Mouse (Mus musculus) ES-Bruce4 (cell line): ENCODE measurements around the gene Ifna12. TPM values are rescaled to one million over a fixed set of nuclear protein-coding genes. Genes with fewer than 3 reads are reported as not detected.
"Not testable (repeated sequence)": the region's sequence is repeated elsewhere in the genome, so short reads cannot be mapped to it uniquely, and the experiment has no call there.

Experiments used
- H3K27ac ChIP-seq: 2 replicates; pipeline ENCODE4 v1.5.1; 2012; ENCODE audit warnings: low read length, inconsistent platforms; ENCODE audit not compliant: insufficient read depth
- H3K27me3 ChIP-seq: 2 replicates; pipeline ENCODE4 v1.6.1; 2012; ENCODE audit warnings: mild to moderate bottlenecking, low read length, inconsistent platforms; ENCODE audit not compliant: control insufficient read depth, poor library complexity, insufficient read depth, severe bottlenecking
- H3K36me3 ChIP-seq: 2 replicates; pipeline ENCODE4 v1.6.1; 2012; ENCODE audit warnings: inconsistent platforms, mild to moderate bottlenecking, low read length, moderate library complexity; ENCODE audit not compliant: control insufficient read depth, poor library complexity, insufficient read depth, severe bottlenecking
- H3K4me1 ChIP-seq: one replicate; pipeline ENCODE4 v1.8.1; 2011; ENCODE audit warnings: low read length; ENCODE audit not compliant: control insufficient read depth, insufficient read depth
- H3K4me3 ChIP-seq: 2 replicates; pipeline ENCODE4 v1.5.1; 2011; ENCODE audit warnings: low read depth, mild to moderate bottlenecking, low read length
- H3K9ac ChIP-seq: 2 replicates; pipeline ENCODE4 v1.6.1; 2012; ENCODE audit warnings: low read depth, mild to moderate bottlenecking, inconsistent platforms; ENCODE audit not compliant: poor library complexity, severe bottlenecking
- H3K9me3 ChIP-seq: replicated peaks from 2 replicates; pipeline ENCODE4 v1.6.1; 2012; ENCODE audit warnings: mild to moderate bottlenecking, low read length, inconsistent platforms; ENCODE audit not compliant: control insufficient read depth, poor library complexity, insufficient read depth, severe bottlenecking
- CTCF ChIP-seq: IDR thresholded peaks from one replicate; pipeline ENCODE4 v1.8.1; 2011; ENCODE audit warnings: low read depth, low read length
- EP300 ChIP-seq: IDR thresholded peaks from 2 replicates; pipeline ENCODE4 v1.6.1; 2011; ENCODE audit warnings: low read depth, low read length; ENCODE audit not compliant: insufficient read depth
- POLR2A ChIP-seq: IDR thresholded peaks from one replicate; pipeline ENCODE4 v1.8.1; 2011; ENCODE audit warnings: low read length; ENCODE audit not compliant: insufficient read depth
- polyA plus RNA-seq: library from polyadenylated mRNA; stranded (reverse); fragments of >200 nt; gene quantifications from 2 replicates; pipeline ENCODE4 v1.2.4, GENCODE M21; 2011; ENCODE audit warnings: low read depth; ENCODE audit not compliant: missing spikeins, insufficient read depth, insufficient read length

Gene Ifna12
- polyA plus RNA-seq, 1 experiment = not detected

DNA sequence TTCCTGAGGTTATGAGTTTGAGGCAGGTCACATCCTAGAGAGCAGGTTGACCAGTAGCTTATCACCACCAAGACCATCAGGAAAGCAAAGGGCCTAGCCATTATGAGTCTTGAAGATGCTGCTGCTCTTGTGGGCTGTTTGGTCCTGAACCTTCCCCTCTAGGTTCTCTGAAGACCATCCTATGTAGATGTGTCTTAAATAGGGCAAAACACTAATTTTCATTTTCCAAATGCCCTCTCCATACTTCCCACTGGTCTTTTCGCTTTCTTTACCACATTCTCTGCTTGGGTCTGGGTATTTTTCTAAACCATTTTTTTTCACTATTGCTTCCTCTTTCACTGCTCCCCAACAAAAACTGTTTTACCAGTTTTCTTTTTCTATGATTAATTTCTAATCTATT is 10.9 kb downstream of the Ifna12 start, which contains the start of gene Ifna9:
Gene Ifna9 (minus strand): TSS at position 101 of the 400 bp plus-strand sequence.
- H3K27ac ChIP-seq = no peak within 1 kb of the TSS
- no peak within 1 kb of the TSS for H3K4me3 ChIP-seq
- H3K9me3 ChIP-seq = no peaks in the 10 kb centered on the region

DNA sequence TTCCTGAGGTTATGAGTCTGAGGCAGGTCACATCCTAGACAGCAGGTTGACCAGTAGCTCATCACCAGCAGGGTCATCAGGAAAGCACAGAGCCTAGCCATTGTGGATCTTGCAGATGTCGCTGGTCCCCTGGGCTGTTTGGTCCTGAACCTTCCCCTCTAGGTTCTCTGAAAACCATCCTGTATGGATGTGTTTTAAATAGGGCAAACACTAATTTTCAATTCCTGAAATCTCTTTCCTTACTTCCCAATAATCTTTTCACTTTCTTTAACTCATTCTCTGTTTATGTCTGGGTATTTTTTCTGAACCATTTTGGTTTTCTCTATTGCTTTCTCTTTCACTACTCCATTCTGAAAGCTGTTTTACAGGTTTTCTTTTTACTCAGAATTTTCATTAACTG is 31.5 kb downstream of the Ifna12 start, which contains the start of gene Ifna14:
Gene Ifna14 (minus strand): TSS at position 101 of the 400 bp plus-strand sequence.
- Histone ChIP-seq H3K4me1 (no peaks in the 10 kb centered on the region), H3K9me3 (no peaks in the 10 kb centered on the region), H3K36me3 (no peaks in the 10 kb centered on the region), H3K27me3 (no peaks in the 10 kb centered on the region), H3K4me3 (no peak within 1 kb of the TSS), H3K9ac (no peak within 1 kb of the TSS), H3K27ac (no peak within 1 kb of the TSS)
- no peak for TF ChIP-seq EP300
- TF ChIP-seq CTCF = no peak
- TF ChIP-seq POLR2A = no peak

More for the DNA sequence above, 10.9 kb downstream of the Ifna12 start, which contains the start of gene Ifna9:
- H3K9ac ChIP-seq = no peak within 1 kb of the TSS
- H3K36me3 ChIP-seq = no peaks in the 10 kb centered on the region
- H3K27me3 ChIP-seq = no peaks in the 10 kb centered on the region
- no peaks in the 10 kb centered on the region for H3K4me1 ChIP-seq
- TF ChIP-seq EP300 (no peak), CTCF (no peak), POLR2A (no peak)

DNA sequence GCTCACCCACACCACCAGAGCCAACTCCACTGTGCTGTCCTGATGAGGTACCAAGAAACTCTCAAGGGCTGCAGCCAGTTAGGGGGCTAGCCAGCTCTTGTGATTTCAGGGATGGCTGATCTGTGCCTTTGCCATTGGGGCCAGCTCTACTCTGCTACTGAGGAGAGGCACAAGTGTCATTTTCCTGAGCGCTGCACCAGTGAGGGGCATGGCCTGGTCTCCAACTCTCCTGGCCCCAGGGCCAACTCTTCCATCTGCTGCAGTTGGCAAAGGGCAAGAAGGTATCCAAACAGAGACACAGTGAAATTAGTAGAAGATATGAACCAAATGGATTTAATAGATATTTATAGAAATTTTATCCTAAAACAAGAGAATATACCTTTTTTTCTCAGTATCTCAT is 41.4 kb downstream of the Ifna12 start:
- H3K27me3 ChIP-seq = no peaks in the 10 kb centered on the region
- TF ChIP-seq POLR2A = no peak
- TF ChIP-seq EP300 = no peak
- TF ChIP-seq CTCF = no peak
- H3K36me3 ChIP-seq = no peaks in the 10 kb centered on the region

DNA sequence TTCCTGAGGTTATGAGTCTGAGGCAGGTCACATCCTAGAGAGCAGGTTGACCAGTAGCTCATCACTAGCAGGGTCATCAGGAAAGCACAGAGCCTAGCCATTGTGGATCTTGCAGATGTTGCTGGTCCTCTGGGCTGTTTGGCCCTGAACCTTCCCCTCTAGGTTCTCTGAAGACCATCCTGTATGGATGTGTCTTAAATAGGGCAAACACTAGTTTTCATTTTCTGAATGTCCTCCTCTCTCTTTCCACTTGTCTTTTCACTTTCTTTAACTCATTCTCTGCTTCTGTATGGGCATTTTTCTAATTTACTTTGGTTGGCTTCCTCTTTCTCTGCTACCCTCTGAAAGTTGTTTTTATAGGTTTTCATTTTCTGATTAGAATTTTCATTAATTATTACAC is 45.0 kb downstream of the Ifna12 start, which contains the start of gene Ifna15:
Gene Ifna15 (minus strand): TSS at position 101 of the 400 bp plus-strand sequence.
- not testable (repeated sequence) for H3K4me3 ChIP-seq, H3K36me3 ChIP-seq, H3K9ac ChIP-seq, H3K27me3 ChIP-seq, H3K9me3 ChIP-seq, H3K4me1 ChIP-seq, H3K27ac ChIP-seq

More for the DNA sequence above, 41.4 kb downstream of the Ifna12 start:
- Histone ChIP-seq H3K9ac (no peak overlapping the region), H3K4me3 (no peak overlapping the region), H3K27ac (no peak overlapping the region), H3K9me3 (no peaks in the 10 kb centered on the region; the same call in 1 of the 2 replicates), H3K4me1 (no peaks in the 10 kb centered on the region)

Other genes starting within 250 kb of the Ifna12 start
- 2.3 and 3.0 TPM in 2 replicates for gene Hacd4, start 164.4 kb downstream of the Ifna12 start, polyA plus RNA-seq
- not detected in 2 replicates for gene Ifnb1, start 80.6 kb downstream of the Ifna12 start, polyA plus RNA-seq
- not detected in 2 replicates for gene Ifna15, start 45.1 kb downstream of the Ifna12 start, polyA plus RNA-seq
- not detected in 2 replicates for gene Ifna14, start 31.6 kb downstream of the Ifna12 start, polyA plus RNA-seq
- not detected in 2 replicates for gene Ifna9, start 11.0 kb downstream of the Ifna12 start, polyA plus RNA-seq
- not detected in 2 replicates for gene C87499, start 31.0 kb upstream of the Ifna12 start, polyA plus RNA-seq
- not detected in 2 replicates for gene Ifna13, start 41.1 kb upstream of the Ifna12 start, polyA plus RNA-seq
- not detected in 2 replicates for gene Ifna16, start 73.5 kb upstream of the Ifna12 start, polyA plus RNA-seq
- not detected in 2 replicates for gene Ifna2, start 80.5 kb upstream of the Ifna12 start, polyA plus RNA-seq
- gene Ifnab, start 88.0 kb upstream of the Ifna12 start, polyA plus RNA-seq = not detected in 2 replicates
- not detected in 2 replicates for gene Gm26566, start 118.4 kb upstream of the Ifna12 start, polyA plus RNA-seq
- 79.5 and 83.1 TPM in 2 replicates for gene Klhl9, start 119.1 kb upstream of the Ifna12 start, polyA plus RNA-seq
- gene Gm13271, start 151.5 kb upstream of the Ifna12 start, polyA plus RNA-seq = not detected in 2 replicates
- gene Gm13283, start 156.7 kb upstream of the Ifna12 start, polyA plus RNA-seq = not detected in 2 replicates
- gene Gm13290, start 170.5 kb upstream of the Ifna12 start, polyA plus RNA-seq = not detected in 2 replicates
- gene Gm13289, start 173.5 kb upstream of the Ifna12 start, polyA plus RNA-seq = not detected in 2 replicates
- gene Gm13272, start 176.5 kb upstream of the Ifna12 start, polyA plus RNA-seq = not detected in 2 replicates
- gene Ifnz, start 178.8 kb upstream of the Ifna12 start, polyA plus RNA-seq = not detected in 2 replicates
- gene Gm13276, start 182.3 kb upstream of the Ifna12 start, polyA plus RNA-seq = not detected in 2 replicates
- not detected in 2 replicates for gene Gm13277, start 185.3 kb upstream of the Ifna12 start, polyA plus RNA-seq
- not detected in 2 replicates for gene Gm13278, start 188.2 kb upstream of the Ifna12 start, polyA plus RNA-seq
- gene Gm13275, start 191.1 kb upstream of the Ifna12 start, polyA plus RNA-seq = not detected in 2 replicates
- gene Gm13279, start 194.0 kb upstream of the Ifna12 start, polyA plus RNA-seq = not detected in 2 replicates
- not detected in 2 replicates for gene Gm13285, start 196.3 kb upstream of the Ifna12 start, polyA plus RNA-seq
- gene Gm13287, start 199.9 kb upstream of the Ifna12 start, polyA plus RNA-seq = not detected in 2 replicates
- gene Gm13288, start 202.2 kb upstream of the Ifna12 start, polyA plus RNA-seq = not detected in 2 replicates
- not detected in 2 replicates for gene Ifna7, start 212.9 kb upstream of the Ifna12 start, polyA plus RNA-seq
- not detected in 2 replicates for gene Ifna11, start 216.6 kb upstream of the Ifna12 start, polyA plus RNA-seq
- not detected in 2 replicates for gene Ifna6, start 224.0 kb upstream of the Ifna12 start, polyA plus RNA-seq
- gene Ifna5, start 232.1 kb upstream of the Ifna12 start, polyA plus RNA-seq = not detected in 2 replicates
- gene Ifna4, start 238.5 kb upstream of the Ifna12 start, polyA plus RNA-seq = not detected in 2 replicates
- gene Ifna1, start 246.7 kb upstream of the Ifna12 start, polyA plus RNA-seq = not detected in 2 replicates